In genomic region chrX:134300219-134300618, GRCm38 (mm10) we compare ENCODE assay signal across 1 mouse cellular context.
A peak's percentile ranks its signal among the peaks of the same experiment; 100 is the strongest.
TF ChIP-seq lines count a peak whose summit lies in the region.

No protein-coding gene starts in this region.

TF ChIP-seq in MEL, 35 proteins besides CTCF, POLR2A, EP300 and RAD21 (continued from another document):
- TF ChIP-seq SIN3A (IDR thresholded peaks at IDR 0.05; ENCODE audit: low read length) (peak; percentile 54; the same call in 1 of the 2 replicates), MYC (IDR thresholded peaks at IDR 0.05; ENCODE audit: low read depth, low read length) (0 out of 2 replicates have a peak, but pooled peaks have one; percentile 66), ZNF384 (IDR thresholded peaks at IDR 0.05; ENCODE audit: low read depth, low read length) (peak; percentile 92), BHLHE40 (IDR thresholded peaks at IDR 0.05; ENCODE audit: borderline replicate concordance, low read depth, low read length) (no peak), RCOR1 (IDR thresholded peaks at IDR 0.05; ENCODE audit: low read depth, low read length) (peak; percentile 57)
